In the genomic region with DNA sequence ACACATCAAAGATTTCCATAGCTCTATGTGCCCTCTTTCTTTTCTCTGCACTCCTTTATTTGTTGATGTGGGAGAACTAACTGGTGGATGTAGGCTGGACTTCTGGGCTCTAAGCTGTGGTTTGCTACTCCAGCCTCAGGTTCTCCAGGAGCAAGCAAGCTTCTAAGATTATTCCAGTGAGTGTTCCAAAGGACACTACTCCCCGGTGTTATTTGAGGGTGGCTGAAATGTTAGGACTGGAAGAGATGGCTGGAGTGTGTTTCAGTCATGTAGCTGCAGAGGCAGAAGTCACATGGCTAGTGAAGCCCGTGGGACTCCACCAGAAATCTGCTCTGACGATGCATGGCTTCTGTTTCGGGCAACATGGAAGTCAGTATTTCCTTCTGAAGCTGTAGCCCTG, we compare ENCODE assay signal across 24 mouse cellular contexts. TPM values are rescaled to one million over a fixed set of nuclear protein-coding genes. Genes with fewer than 3 reads are reported as not detected.
DNase-seq lines count a peak whose midpoint lies in the region; ATAC-seq lines count a peak whose summit lies in the region.
"Had no signal": no experiment of that assay in that cellular context is flagged by ENCODE, and none has a peak within 500 bp of the region (broad histone marks: within the 10 kb centered on the region; RNA-seq: fewer than 3 reads in every experiment).

No protein-coding gene starts in this region.

- no peak for ATAC-seq in liver, embryonic 12.5 days
- no peak for ATAC-seq in embryonic facial prominence, embryonic 14.5 days (ENCODE audit: low read depth)
- ATAC-seq: CD4-positive, CD25-positive, alpha-beta regulatory T cell, adult 4 months; forebrain, embryonic 13.5 days; intestine, postnatal 0 days had no signal

- H3K27ac ChIP-seq in heart, embryonic 10.5 days = no peak overlapping the region
- no peak overlapping the region for H3K27ac ChIP-seq in liver, embryonic 12.5 days
- no peak overlapping the region for H3K27ac ChIP-seq in embryonic facial prominence, embryonic 14.5 days (replicated peaks; ENCODE audit: low read depth, low read length)
- H3K27ac ChIP-seq: embryonic facial prominence, embryonic 12.5 days; forebrain, embryonic 13.5 days; hindbrain, embryonic 12.5 days; layer of hippocampus, adult 2 months; limb, embryonic 12.5 days; midbrain, embryonic 12.5 days; neural tube, embryonic 13.5 days had no signal

- peak; percentile 56 for DNase-seq in heart, embryonic 10.5 days (ENCODE audit: low spot score)
- no peak for DNase-seq in heart, adult 8-10 months (ENCODE audit: low spot score)
- DNase-seq in liver = no peak
- no peak for DNase-seq in embryonic facial prominence, embryonic 14.5 days (ENCODE audit: low spot score)
- no peak for DNase-seq in spleen, postnatal 36 days (ENCODE audit: low spot score in 2 of 2)
- DNase-seq in ovary, postnatal 10 days (ENCODE audit: low spot score) = no peak
- DNase-seq in spleen, postnatal 4 days (ENCODE audit: low spot score in 2 of 2) = no peak
- DNase-seq: adrenal gland, adult 8-10 months; cerebellum, adult 11-12 months; cerebellum, postnatal 10 days; kidney, postnatal 14 days; lung, embryonic 14.5 days; right cerebral cortex, adult 18-20 months had no signal

- peak overlapping the region; percentile 81; the same call in 1 of the 2 replicates for H3K4me2 ChIP-seq in liver, embryonic 12.5 days
- no peak overlapping the region for H3K4me2 ChIP-seq in embryonic facial prominence, embryonic 14.5 days (ENCODE audit: low read depth, low read length)
- H3K4me2 ChIP-seq: forebrain, embryonic 13.5 days; heart, embryonic 12.5 days; hindbrain, embryonic 12.5 days; midbrain, embryonic 12.5 days; neural tube, embryonic 13.5 days had no signal

- WGBS in heart, embryonic 10.5 days = 81% methylated on average over 4 of the region's 4 CpGs
- WGBS in liver, embryonic 12.5 days (ENCODE audit: insufficient replicate concordance) = 74% methylated on average over 4 of the region's 4 CpGs
- 53% methylated on average over 4 of the region's 4 CpGs for WGBS in embryonic facial prominence, embryonic 14.5 days

- 0 out of 2 replicates have a peak overlapping the region, but pooled peaks have one; percentile 27 for H3K9ac ChIP-seq in liver, embryonic 12.5 days
- 0 out of 2 replicates have a peak overlapping the region, but pooled peaks have one; percentile 8 for H3K9ac ChIP-seq in embryonic facial prominence, embryonic 14.5 days (ENCODE audit: low read depth, low read length)
- H3K9ac ChIP-seq: embryonic facial prominence, embryonic 12.5 days; forebrain, embryonic 13.5 days; heart, embryonic 12.5 days; hindbrain, embryonic 12.5 days; limb, embryonic 12.5 days; lung, embryonic 14.5 days; midbrain, embryonic 12.5 days; neural tube, embryonic 13.5 days had no signal

- H3K4me3 ChIP-seq in heart, embryonic 10.5 days = no peak overlapping the region
- no peak overlapping the region for H3K4me3 ChIP-seq in liver, embryonic 12.5 days
- H3K4me3 ChIP-seq in embryonic facial prominence, embryonic 14.5 days (ENCODE audit: low read depth, low read length) = no peak overlapping the region
- H3K4me3 ChIP-seq: embryonic facial prominence, embryonic 12.5 days; forebrain, embryonic 13.5 days; heart, embryonic 12.5 days; hindbrain, embryonic 12.5 days; layer of hippocampus, adult 2 months; limb, embryonic 12.5 days; midbrain, embryonic 12.5 days; neural tube, embryonic 13.5 days had no signal

- H3K27me3 ChIP-seq in heart, embryonic 10.5 days (ENCODE audit: insufficient read depth, poor library complexity, severe bottlenecking) = no peaks in the 10 kb centered on the region
- no peaks in the 10 kb centered on the region for H3K27me3 ChIP-seq in liver, embryonic 12.5 days (replicated peaks)
- H3K27me3 ChIP-seq in embryonic facial prominence, embryonic 14.5 days (replicated peaks; ENCODE audit: control insufficient read depth, insufficient read depth, low read length) = no peaks in the 10 kb centered on the region
- H3K27me3 ChIP-seq: embryonic facial prominence, embryonic 12.5 days; forebrain, embryonic 13.5 days; heart, embryonic 12.5 days; hindbrain, embryonic 12.5 days; limb, embryonic 12.5 days; midbrain, embryonic 12.5 days; neural tube, embryonic 13.5 days had no signal

- H3K36me3 ChIP-seq in heart, embryonic 10.5 days = no peaks in the 10 kb centered on the region
- 0 out of 2 replicates have a peak, but pooled peaks cover 3% of the 10 kb centered on the region for H3K36me3 ChIP-seq in liver, embryonic 12.5 days
- no peaks in the 10 kb centered on the region for H3K36me3 ChIP-seq in embryonic facial prominence, embryonic 14.5 days (ENCODE audit: control insufficient read depth, insufficient read depth, low read length)
- H3K36me3 ChIP-seq: embryonic facial prominence, embryonic 12.5 days; heart, embryonic 12.5 days; hindbrain, embryonic 12.5 days; limb, embryonic 12.5 days; midbrain, embryonic 12.5 days; neural tube, embryonic 13.5 days had no signal

- no peaks in the 10 kb centered on the region for H3K9me3 ChIP-seq in heart, embryonic 10.5 days
- H3K9me3 ChIP-seq in liver, embryonic 12.5 days (replicated peaks) = no peaks in the 10 kb centered on the region
- no peaks in the 10 kb centered on the region for H3K9me3 ChIP-seq in embryonic facial prominence, embryonic 14.5 days (ENCODE audit: control insufficient read depth, low read length)
- H3K9me3 ChIP-seq: embryonic facial prominence, embryonic 12.5 days; forebrain, embryonic 13.5 days; heart, embryonic 12.5 days; hindbrain, embryonic 12.5 days; limb, embryonic 12.5 days; midbrain, embryonic 12.5 days; neural tube, embryonic 13.5 days had no signal

- H3K4me1 ChIP-seq in heart, embryonic 10.5 days = peaks cover 22% of the 10 kb centered on the region
- peaks cover 36% of the 10 kb centered on the region for H3K4me1 ChIP-seq in liver, embryonic 12.5 days
- H3K4me1 ChIP-seq in embryonic facial prominence, embryonic 14.5 days (ENCODE audit: control insufficient read depth, insufficient read depth, low read length) = peaks cover 15% of the 10 kb centered on the region

RNA-seq across cellular contexts. Expression of gene Tapt1, which starts 2.3 kb away (rescaled TPM):
- 25.8 and 29.1 TPM in 2 replicates for polyA plus RNA-seq in heart, embryonic 10.5 days (2016; fragmentation: Nextera tagmentation; extraction: Ambion mirVana)
- 10 to 100 TPM; 17.6 to 26.4 (median 18.3) TPM for total RNA-seq in heart, adult 8-10 months (2022)
- polyA plus RNA-seq in liver, embryonic 12.5 days (2016; fragmentation: Nextera tagmentation; extraction: Ambion mirVana) = 46.0 and 48.3 TPM in 2 replicates
- 34.5 and 37.6 TPM in 2 replicates for polyA plus RNA-seq in embryonic facial prominence, embryonic 14.5 days (2014; fragmentation: Nextera tagmentation; extraction: Ambion mirVana)
